Mouse (Mus musculus) testis, adult 2 months (tissue): Measurements from ENCODE around the gene Rad21l.

Experiments
- CTCF ChIP-seq: fragments of 200-500 bp; IDR thresholded peaks from 2 replicates; pipeline ENCODE4 v1.5.1; 2012; ENCODE audit warnings: low read depth, mild to moderate bottlenecking, inconsistent platforms, low read length, moderate library complexity; ENCODE audit not compliant: control insufficient read depth, insufficient read depth, insufficient replicate concordance
- POLR2A ChIP-seq: fragments of 200-500 bp; IDR thresholded peaks from 2 replicates; pipeline ENCODE4 v1.6.1; 2012; ENCODE audit warnings: low read depth, mild to moderate bottlenecking, inconsistent platforms, low read length, moderate library complexity; ENCODE audit not compliant: control insufficient read depth

GRCm38 (mm10) chr2:151670968-151671329 is 2.6 kb upstream of the Rad21l start:
- TF ChIP-seq POLR2A (no peak), CTCF (no peak)
